Mouse (Mus musculus): ENCODE results near the gene Ssr1. TPM values are rescaled to one million over a fixed set of nuclear protein-coding genes. Genes with fewer than 3 reads are reported as not detected.

Ssr1 gene
- polyA plus RNA-seq, 1 experiment from 2014 or later = 117 TPM

GRCm38 (mm10) chr13:37958498-37959238, 35.3 kb downstream of the Ssr1 start:
- peaks cover 6% of the 10 kb centered on the region for H3K4me1 ChIP-seq
- no peaks in the 10 kb centered on the region; the same call in 1 of the 2 replicates for H3K9me3 ChIP-seq
- H3K4me3 ChIP-seq = no peak overlapping the region
- DNase-seq (ENCODE audit: extremely low spot score, low spot score) = no peak
- 92% methylated on average over 18 of the region's 18 CpGs for WGBS
- H3K27me3 ChIP-seq (ENCODE audit: poor library complexity, severe bottlenecking) = no peaks in the 10 kb centered on the region
- no peak overlapping the region for H3K27ac ChIP-seq
- H3K36me3 ChIP-seq (replicated peaks) = no peaks in the 10 kb centered on the region

DNA sequence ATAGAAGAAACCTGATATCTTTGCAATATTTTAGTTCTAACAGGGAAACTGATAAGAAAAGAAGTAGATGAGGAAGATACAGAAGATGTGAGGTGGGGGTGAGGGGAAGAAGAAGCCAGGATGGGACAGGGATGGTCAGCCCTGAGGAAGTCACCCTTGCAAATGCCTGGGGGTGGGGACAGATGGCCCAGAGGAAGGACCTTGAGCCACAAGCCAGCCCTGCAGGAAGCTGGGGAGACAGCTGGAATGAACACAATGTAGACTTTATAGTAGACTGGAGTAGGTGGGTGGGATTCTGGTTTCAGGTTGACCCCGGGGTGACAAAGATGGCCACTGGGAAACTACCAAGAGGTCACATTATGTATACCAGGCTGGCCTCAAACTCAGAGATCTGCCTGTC, 39.7 kb downstream of the Ssr1 start:
- Histone ChIP-seq H3K4me3 (no peak overlapping the region), H3K4me1 (no peaks in the 10 kb centered on the region), H3K27ac (no peak overlapping the region), H3K36me3 (replicated peaks) (peaks cover 10% of the 10 kb centered on the region), H3K27me3 (ENCODE audit: poor library complexity, severe bottlenecking) (no peaks in the 10 kb centered on the region), H3K9me3 (no peaks in the 10 kb centered on the region; the same call in 1 of the 2 replicates)
- no peak for DNase-seq (ENCODE audit: extremely low spot score, low spot score)
- WGBS = 85% methylated on average over 1 of the region's 1 CpGs

DNA sequence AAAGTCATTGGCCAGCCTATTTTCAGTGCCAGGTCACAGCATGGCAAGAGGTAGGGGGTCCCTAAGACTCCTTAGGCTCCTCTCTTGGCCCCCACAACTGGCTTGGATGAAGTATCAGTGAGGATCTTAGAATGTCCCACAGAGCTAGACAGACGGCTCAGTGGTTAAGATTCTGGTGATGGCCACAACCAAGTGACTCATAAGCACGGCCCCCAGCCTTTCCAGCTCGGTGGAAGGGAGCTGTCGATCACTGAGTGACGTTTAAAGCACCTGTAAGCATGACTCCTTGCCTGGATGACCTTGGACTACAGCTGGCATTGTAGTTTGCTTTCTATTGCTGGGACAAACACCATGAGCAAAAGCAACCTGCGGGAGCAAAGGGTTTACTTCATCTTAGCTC, 41.0 kb downstream of the Ssr1 start:
- peaks cover 22% of the 10 kb centered on the region for H3K36me3 ChIP-seq (replicated peaks)
- no peak overlapping the region for H3K4me3 ChIP-seq
- no peaks in the 10 kb centered on the region for H3K27me3 ChIP-seq (ENCODE audit: poor library complexity, severe bottlenecking)
- DNase-seq (ENCODE audit: extremely low spot score, low spot score) = no peak
- no peaks in the 10 kb centered on the region for H3K9me3 ChIP-seq
- 0 out of 2 replicates have a peak, but pooled peaks cover 7% of the 10 kb centered on the region for H3K4me1 ChIP-seq
- no peak overlapping the region for H3K27ac ChIP-seq
- 87% methylated on average over 6 of the region's 6 CpGs for WGBS

- H3K27me3 ChIP-seq (ENCODE audit: poor library complexity, severe bottlenecking) = no peaks in the 10 kb centered on the region
- 24% methylated on average over 6 of the region's 6 CpGs for WGBS
These were observed 47.3 kb downstream of the Ssr1 start for GRCm38 (mm10) chr13:37946734-37947133.

DNA sequence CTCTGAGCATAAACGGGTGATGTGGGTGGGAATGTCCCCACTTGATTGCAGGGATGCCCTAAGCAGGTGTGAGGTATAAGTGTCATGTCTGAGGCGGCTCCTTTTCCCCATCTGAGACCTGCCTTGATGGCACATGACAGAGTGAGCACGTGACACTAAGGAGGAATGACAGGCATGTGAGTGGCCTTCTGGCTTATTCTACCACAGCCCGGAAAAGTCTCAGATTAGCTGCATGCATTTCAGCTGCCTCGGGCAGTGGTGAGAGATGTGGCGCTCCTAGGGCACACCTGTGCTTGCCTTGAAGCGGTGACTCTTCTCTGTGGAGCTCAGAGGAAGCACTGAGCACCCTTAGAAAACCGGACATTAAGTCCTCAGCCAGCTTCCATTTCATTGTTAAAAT, 48.6 kb downstream of the Ssr1 start:
- 81% methylated on average over 8 of the region's 8 CpGs for WGBS

More at GRCm38 (mm10) chr13:37946734-37947133, 47.3 kb downstream of the Ssr1 start:
- no peak overlapping the region for H3K4me3 ChIP-seq
- H3K36me3 ChIP-seq (replicated peaks) = peaks cover 33% of the 10 kb centered on the region
- no peaks in the 10 kb centered on the region for H3K9me3 ChIP-seq
- H3K27ac ChIP-seq = no peak overlapping the region
- DNase-seq (ENCODE audit: extremely low spot score, low spot score) = peak; percentile 80
- peaks cover 12% of the 10 kb centered on the region for H3K4me1 ChIP-seq

GRCm38 (mm10) chr13:37944306-37944705, 49.7 kb downstream of the Ssr1 start:
- H3K27ac ChIP-seq = no peak overlapping the region
- no peak for DNase-seq (ENCODE audit: extremely low spot score, low spot score)
- 73% methylated on average over 1 of the region's 1 CpGs for WGBS
- peaks cover 25% of the 10 kb centered on the region for H3K36me3 ChIP-seq (replicated peaks)
- H3K9me3 ChIP-seq = no peaks in the 10 kb centered on the region
- no peak overlapping the region for H3K4me3 ChIP-seq
- peaks cover 18% of the 10 kb centered on the region for H3K4me1 ChIP-seq
- no peaks in the 10 kb centered on the region for H3K27me3 ChIP-seq (ENCODE audit: poor library complexity, severe bottlenecking)

More for the DNA sequence above, 48.6 kb downstream of the Ssr1 start:
- Histone ChIP-seq H3K4me1 (peaks cover 18% of the 10 kb centered on the region), H3K36me3 (replicated peaks) (peaks cover 31% of the 10 kb centered on the region), H3K27ac (no peak overlapping the region), H3K4me3 (no peak overlapping the region), H3K27me3 (ENCODE audit: poor library complexity, severe bottlenecking) (no peaks in the 10 kb centered on the region), H3K9me3 (no peaks in the 10 kb centered on the region)
- DNase-seq (ENCODE audit: extremely low spot score, low spot score) = no peak

GRCm38 (mm10) chr13:37943466-37943865, 50.6 kb downstream of the Ssr1 start:
- Histone ChIP-seq H3K4me3 (no peak overlapping the region), H3K36me3 (replicated peaks) (peaks cover 18% of the 10 kb centered on the region), H3K4me1 (peaks cover 13% of the 10 kb centered on the region), H3K27ac (no peak overlapping the region), H3K27me3 (ENCODE audit: poor library complexity, severe bottlenecking) (no peaks in the 10 kb centered on the region), H3K9me3 (no peaks in the 10 kb centered on the region)
- DNase-seq (ENCODE audit: extremely low spot score, low spot score) = no peak
- WGBS = 92% methylated on average over 3 of the region's 3 CpGs

DNA sequence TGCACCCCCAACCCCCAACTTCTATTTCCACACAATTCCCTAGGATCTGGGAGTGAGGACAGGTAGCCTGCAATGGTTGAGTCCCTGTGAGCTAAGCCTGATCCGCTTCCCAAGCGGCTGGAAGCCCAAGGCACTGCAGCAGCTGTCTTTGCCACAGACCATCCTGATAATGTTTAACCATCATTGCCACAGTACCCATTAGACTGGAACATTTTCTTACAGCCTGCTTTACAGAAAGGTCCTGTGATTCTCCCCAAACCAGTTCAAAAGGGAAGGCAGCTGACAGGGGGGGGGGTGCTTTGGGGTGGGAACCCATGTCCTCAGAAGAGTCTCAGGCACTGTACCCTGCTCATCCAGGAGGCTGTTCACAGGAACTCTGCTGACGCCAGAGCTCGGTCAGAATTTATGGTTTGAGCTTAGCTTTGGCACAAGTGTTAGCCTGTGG, 51.1 kb downstream of the Ssr1 start:
- Histone ChIP-seq H3K4me1 (peaks cover 11% of the 10 kb centered on the region), H3K27me3 (ENCODE audit: poor library complexity, severe bottlenecking) (no peaks in the 10 kb centered on the region), H3K4me3 (no peak overlapping the region), H3K27ac (no peak overlapping the region), H3K9me3 (no peaks in the 10 kb centered on the region), H3K36me3 (replicated peaks) (peaks cover 16% of the 10 kb centered on the region)
- 84% methylated on average over 4 of the region's 4 CpGs for WGBS
- no peak for DNase-seq (ENCODE audit: extremely low spot score, low spot score)

GRCm38 (mm10) chr13:37941950-37942886, 51.8 kb downstream of the Ssr1 start:
- Histone ChIP-seq H3K4me1 (peaks cover 11% of the 10 kb centered on the region), H3K27me3 (ENCODE audit: poor library complexity, severe bottlenecking) (no peaks in the 10 kb centered on the region), H3K36me3 (replicated peaks) (peaks cover 10% of the 10 kb centered on the region), H3K4me3 (no peak overlapping the region), H3K27ac (peak overlapping the region; percentile 35; the same call in 1 of the 2 replicates), H3K9me3 (no peaks in the 10 kb centered on the region)
- DNase-seq (ENCODE audit: extremely low spot score, low spot score) = no peak
- 66% methylated on average over 17 of the region's 17 CpGs for WGBS

GRCm38 (mm10) chr13:37941138-37941645, 52.8 kb downstream of the Ssr1 start:
- H3K4me3 ChIP-seq = no peak overlapping the region

GRCm38 (mm10) chr13:37940649-37941048, 53.4 kb downstream of the Ssr1 start:
- whole genome bisulfite sequencing = 71% methylated on average over 5 of the region's 5 CpGs
- peaks cover 21% of the 10 kb centered on the region for H3K36me3 ChIP-seq (replicated peaks)
- no peak overlapping the region for H3K27ac ChIP-seq
- H3K27me3 ChIP-seq (ENCODE audit: poor library complexity, severe bottlenecking) = no peaks in the 10 kb centered on the region
- peaks cover 11% of the 10 kb centered on the region for H3K4me1 ChIP-seq
- no peak overlapping the region for H3K4me3 ChIP-seq
- no peak for DNase-seq (ENCODE audit: extremely low spot score, low spot score)
- H3K9me3 ChIP-seq = no peaks in the 10 kb centered on the region

More at GRCm38 (mm10) chr13:37941138-37941645, 52.8 kb downstream of the Ssr1 start:
- 75% methylated on average over 5 of the region's 5 CpGs for WGBS
- Histone ChIP-seq H3K9me3 (no peaks in the 10 kb centered on the region), H3K27ac (no peak overlapping the region), H3K36me3 (replicated peaks) (peaks cover 16% of the 10 kb centered on the region), H3K27me3 (ENCODE audit: poor library complexity, severe bottlenecking) (no peaks in the 10 kb centered on the region), H3K4me1 (peaks cover 11% of the 10 kb centered on the region)
- DNase-seq (ENCODE audit: extremely low spot score, low spot score) = no peak

- H3K4me3 ChIP-seq = no peak overlapping the region
- H3K4me1 ChIP-seq = peaks cover 11% of the 10 kb centered on the region
- peaks cover 24% of the 10 kb centered on the region for H3K36me3 ChIP-seq (replicated peaks)
- no peaks in the 10 kb centered on the region for H3K9me3 ChIP-seq
- WGBS = 96% methylated on average over 2 of the region's 2 CpGs
- no peaks in the 10 kb centered on the region for H3K27me3 ChIP-seq (ENCODE audit: poor library complexity, severe bottlenecking)
- DNase-seq (ENCODE audit: extremely low spot score, low spot score) = no peak
- no peak overlapping the region for H3K27ac ChIP-seq
These were observed 53.9 kb downstream of the Ssr1 start for GRCm38 (mm10) chr13:37940167-37940566.

All from forebrain, embryonic 10.5 days (tissue).